Mouse (Mus musculus): ENCODE measurements around the gene Kcns1.
"Not testable (repeated sequence)": the region's sequence is repeated elsewhere in the genome, so short reads cannot be mapped to it uniquely, and the experiment has no call there.

Kcns1 gene

DNA sequence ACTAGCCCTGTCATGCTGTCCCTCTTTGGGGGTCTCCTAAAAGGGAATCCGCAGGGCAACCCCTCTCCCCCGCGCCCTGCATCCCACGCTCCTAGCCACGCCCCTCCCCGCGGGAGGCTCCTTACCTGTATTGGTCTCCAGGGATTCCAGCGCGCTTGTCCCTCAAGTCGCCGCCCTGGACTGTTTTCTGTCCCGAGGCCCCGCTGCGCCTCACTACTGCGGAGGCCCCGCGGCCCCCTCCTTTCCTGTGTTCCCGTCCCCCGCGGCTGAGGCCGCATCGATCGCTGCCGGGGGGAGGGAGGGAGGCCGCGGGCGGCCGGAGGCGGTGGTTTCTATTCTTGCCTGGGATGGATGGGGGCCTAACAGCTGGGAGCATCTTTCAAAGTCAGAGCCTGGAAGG lies at the start of gene Kcns1:
TSS of gene Kcns1 (minus strand) at position 212 of the 400 bp plus-strand sequence.
- no peak for DNase-seq

DNA sequence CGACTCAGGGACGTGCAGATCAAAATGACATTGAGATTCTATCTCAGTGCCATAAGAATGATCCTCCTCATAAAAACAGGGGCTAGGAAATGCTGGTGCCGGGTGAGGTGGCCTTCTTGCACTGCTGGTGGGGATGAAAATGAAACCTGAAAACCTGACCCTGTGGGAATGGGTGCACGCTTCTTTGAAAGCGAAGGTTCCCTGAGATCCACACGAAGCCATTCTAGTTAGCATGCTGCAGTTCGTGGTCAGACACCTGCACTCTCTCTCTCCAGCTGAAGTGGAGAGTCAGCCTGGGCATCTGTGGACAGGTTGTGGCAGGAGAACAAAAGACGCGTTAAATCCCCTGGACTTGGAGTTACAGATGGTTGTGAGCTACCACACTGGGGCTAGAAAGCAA lies 48.4 kb upstream of the Kcns1 start:
- no peak for DNase-seq

DNA sequence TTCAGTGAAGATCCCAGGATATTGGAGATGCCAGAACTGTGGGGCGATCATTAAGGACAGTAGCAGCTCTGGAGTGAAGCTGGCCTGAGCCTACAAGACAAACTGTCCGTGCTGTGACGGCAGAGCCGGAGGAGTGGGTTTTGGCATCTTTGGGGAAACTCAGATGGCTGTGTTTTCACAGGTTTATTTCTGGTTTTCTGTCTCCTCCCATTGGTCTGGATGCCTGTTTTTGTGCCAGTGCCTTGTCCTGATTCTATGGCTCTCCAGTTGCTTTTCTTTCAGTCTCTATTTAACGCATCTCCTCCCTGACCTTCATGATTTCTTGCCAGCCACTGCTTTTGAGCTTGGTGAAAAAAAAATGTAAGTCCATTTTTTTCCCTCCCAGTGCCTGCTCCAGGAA lies 41.8 kb upstream of the Kcns1 start:
- no peak for DNase-seq

DNA sequence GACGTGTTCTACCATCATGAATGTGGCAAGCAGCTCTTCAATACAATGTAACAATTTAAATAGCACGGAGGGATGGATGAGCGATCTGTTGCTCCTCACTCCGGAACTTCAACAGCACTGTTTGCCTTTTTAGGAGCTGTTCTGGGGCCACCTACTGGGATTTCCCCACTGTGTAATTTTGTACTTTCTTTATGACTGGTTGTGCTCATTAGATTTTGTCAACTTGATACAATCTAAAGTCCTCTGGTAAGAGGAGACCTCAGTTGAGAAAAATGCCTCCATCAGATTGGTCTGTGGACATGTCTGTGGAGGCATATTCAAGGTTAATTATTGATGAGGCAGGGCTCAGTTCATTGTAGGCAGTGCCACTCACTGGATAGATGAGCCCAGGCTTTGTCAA lies 40.0 kb upstream of the Kcns1 start:
- DNase-seq = no peak

DNA sequence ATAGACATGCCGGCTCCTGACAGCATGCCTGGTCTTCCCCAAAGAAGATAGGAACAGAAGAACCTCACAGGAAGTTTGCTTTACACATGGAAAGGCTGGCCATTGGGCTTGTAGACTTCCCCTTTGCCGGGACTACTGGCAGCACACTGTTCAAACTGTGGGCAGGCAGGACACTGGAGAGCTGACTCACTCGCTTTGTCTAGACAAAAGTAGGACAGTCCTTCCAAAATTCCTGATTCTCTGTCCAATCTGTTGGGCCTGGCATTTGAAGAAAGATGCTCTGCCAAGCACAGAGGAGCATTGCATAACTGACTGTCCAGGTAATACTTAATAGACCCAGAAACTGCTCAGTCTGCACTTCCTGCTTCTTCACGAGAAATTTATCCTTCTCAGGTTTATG lies 35.8 kb upstream of the Kcns1 start:
- DNase-seq = no peak

DNA sequence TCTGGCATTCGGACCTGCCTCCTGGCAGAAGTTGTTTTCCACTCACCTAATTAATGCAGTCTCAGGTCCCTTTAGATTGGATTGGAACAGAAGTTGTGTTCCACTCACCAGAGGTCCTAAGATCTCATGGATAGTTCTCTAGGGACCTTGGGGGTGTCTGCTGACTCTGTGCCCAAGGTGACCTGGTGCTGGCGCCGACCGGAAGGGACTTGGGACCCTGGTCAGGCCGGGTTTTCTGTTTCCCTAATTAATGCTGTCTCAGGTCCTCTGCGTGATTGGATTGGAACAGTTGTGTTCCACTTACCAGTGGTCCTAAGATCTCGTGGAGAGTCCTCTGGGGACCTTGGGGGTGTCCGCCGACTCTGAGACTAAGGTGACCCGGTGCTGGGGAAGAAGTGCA lies 35.1 kb upstream of the Kcns1 start:
- not testable (repeated sequence) for DNase-seq

DNA sequence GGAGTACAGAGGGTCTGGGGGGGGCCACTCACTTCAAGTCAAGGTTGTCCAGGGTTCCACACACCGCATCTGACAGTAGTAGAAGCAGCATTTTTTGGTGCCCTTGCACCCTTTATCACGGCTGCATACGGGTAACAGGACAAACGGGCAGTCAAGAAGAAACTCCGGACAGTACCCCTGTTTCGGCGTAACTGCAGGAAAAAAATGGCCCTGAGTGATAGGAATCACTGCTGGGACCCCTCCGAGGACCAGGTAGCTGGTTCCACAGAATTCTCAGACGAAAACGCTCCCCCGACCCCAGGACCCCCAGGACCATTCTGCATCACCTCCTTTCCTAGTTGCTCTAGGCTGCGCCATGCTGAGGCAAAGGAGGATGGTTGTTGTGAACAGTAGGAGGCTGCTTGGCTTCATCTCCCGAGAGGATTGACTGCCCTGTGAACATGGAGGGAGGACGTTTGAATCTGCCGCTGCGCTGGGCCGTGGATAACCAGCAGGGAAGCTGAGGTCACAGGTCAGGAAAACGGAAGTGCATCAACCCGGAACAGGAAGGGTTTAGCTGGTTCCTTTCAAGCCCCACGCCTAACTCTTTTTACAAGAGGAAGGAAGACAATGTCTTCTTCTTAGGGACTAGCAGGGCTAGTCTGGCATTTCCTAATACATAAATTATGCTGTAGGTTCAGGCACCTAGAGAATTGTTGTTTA lies 28.9 kb upstream of the Kcns1 start, which contains the start of gene Wfdc15a:
TSS of gene Wfdc15a (minus strand) at position 505 of the 702 bp plus-strand sequence.
- DNase-seq = no peak

DNA sequence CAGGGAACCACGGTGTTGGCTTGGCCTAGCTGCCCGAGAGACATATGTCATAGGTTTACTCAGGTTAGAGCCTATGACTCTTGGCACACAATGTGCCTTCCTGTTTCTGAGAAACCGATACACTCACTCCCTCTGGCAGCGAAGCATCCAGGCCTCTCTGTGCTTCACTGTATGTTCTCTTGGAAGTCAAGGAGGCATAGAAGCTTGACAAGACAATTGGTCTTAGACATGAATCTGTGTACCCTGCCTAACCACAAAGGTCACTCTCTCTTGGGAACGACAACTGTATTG lies 25.7 kb upstream of the Kcns1 start:
- no peak for DNase-seq

DNA sequence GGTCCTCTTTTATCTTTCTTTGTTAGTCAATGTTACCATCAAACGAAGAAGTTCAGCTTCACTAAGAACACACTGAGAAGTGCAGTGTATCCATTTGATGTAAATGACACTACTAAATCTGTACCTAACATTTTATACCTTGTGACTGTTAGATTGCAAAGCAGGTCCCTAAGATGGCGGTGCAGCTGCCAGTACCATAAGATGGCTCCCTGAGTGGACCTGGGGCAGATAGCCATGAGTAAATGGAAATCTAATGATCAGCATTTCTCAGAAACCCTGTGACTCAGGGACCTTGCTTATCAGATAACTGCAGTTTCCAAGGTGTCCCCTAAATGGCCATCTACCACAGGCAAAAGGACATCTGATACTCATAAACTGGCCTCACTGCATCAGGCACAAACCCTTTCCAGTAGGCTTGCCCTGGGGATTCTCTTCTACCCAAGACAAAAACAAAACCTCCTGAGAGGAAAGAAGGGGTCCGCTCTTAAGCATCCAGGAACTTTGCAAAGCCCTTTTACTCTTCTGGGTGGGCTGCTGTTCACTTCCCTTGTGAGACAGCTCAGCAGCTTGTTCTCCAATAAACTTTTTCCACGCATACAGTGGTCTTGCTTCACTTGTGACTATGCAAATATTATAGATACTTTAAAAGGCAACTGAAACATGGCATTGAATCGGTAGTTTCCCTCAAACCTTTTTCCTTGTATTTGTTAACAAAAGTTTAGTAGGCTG lies 25.2 kb upstream of the Kcns1 start:
- no peak for DNase-seq

DNA sequence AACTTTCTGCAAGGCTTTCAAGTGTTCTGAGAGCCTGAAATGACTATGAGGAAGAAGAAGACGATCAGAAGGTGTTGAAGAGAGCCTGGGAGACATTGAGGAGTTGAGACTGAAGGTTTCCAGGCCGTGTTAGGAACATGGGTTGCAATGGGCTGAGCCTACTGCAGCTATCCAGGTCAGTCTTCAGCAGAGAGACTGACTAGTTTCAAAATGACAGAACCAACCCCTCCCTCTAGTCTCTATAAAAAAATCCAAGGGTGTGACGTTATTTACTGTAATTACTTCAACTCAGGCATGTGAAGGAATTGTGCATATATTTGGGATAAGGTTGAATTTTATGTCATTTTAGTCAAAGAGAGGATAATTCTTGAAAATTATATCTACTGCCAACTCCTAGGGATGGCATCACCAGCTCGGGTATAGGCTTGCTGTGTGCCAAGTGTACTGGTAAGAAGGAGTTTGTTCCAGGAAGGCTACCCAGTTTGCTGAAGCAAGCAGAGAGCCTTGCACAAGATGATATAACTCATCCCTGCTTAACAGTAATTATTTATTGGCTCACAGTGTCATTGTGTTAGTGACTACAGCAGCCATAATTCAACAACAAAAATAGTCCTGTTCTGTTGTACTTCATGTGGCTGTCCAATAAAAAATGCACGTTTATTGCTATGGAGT lies 24.2 kb upstream of the Kcns1 start:
- DNase-seq = no peak

DNA sequence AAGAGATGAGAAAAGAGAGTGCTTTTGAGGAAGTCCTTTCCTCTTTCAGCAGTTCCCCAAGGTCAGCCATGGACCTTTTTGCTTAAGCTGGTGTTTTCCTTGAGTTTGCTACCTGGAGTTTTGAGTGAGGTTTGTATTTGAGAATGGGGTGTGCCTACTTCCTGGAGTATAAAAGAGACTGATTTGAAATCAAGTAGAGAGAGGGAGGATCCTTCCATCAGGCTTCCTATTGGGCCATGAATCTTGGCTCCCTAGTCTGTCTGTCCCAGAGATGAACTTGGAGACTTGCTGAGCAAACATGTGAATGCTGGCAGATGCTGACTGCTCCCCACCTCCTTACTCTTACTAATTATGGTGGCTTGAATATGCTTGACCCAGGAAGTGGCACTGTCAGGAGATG lies 21.4 kb upstream of the Kcns1 start:
- DNase-seq = no peak

DNA sequence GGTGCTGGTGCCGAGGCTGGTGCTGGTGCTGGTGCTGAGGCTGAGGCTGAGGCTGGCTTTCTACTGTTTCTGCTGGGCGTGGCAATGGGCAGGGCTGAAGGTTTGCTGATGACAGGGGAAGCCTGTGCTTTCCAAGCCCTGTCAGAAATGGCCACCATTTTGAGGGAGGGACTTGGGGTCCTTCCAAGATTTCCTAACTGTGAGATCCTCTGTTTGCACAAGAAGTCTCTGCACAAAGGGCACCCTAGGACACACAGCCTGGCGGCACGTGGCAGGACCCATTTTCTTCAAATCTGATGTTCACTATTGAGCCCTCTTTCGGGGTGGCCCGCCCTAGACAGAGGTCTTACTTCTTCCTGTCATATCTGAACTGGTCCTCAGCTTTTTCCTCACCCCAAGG lies 19.7 kb upstream of the Kcns1 start, which contains the start of gene Wfdc12:
TSS of gene Wfdc12 (minus strand) at position 33 of the 400 bp plus-strand sequence.
- DNase-seq = no peak

DNA sequence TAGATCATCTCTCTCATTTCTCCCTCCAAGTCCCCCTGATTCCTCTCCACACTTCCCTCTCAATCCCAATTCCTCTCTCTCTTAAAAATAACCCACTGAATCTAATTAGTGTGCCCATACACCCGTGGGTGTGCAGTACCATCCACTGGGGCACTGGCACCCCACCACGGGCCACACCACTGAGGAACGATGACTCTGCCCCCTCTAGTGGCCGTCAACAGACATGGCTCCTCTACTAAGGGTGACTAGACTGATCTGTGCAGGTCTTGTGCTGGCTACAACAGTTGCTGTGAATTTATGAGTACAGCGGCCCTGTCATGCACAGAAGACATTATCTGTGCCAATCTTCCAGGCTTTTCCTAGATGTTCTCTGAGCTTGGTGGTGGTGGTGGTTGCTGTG lies 17.8 kb upstream of the Kcns1 start:
- no peak for DNase-seq

DNA sequence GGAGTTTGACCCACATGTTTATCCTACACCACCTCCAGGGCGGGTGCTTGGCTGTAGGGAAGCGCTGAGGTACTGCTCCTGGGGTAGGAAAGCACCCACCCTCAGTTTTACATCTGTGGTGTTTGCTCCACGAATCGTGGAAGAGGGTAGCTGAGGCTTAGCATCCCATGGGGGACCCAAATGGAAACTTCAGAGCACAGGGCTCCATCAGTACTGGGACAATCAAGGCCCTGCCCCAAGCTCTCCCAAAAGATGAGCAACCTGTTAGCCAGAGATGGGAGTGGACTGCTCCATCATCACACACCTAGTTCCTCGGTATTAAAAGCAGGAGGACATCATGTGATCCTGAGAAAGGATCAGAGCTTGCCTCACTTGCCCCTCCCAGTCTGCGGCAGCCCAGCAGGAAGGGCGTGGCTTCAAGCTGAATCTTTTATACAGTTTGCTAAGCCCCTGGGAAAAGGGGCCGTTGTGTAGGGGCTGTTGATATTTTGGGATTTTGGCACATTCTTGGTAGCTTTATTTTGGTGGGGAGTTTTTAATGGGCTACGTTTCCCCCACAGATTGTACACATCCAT lies 13.3 kb upstream of the Kcns1 start:
- no peak for DNase-seq

DNA sequence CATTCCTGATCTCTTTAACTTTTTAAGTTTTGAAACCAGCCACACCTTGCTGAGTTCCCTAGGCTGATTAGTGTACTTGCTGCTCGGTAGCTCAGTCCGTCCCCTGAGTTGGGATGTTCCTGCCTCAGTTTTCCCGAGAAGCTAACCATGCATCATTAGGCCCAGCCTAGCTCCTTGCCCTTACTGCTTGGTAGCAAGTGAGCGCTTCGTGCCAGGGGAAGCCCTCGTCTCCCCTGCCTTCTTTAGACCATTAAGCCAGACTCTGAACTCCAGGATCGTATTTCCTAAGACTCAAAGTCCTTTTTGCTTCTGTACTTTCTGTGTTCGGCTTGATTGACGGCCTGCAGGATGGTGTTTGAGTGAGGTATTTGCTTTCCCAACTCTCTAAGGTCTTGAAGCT lies 12.4 kb upstream of the Kcns1 start:
- DNase-seq = no peak

DNA sequence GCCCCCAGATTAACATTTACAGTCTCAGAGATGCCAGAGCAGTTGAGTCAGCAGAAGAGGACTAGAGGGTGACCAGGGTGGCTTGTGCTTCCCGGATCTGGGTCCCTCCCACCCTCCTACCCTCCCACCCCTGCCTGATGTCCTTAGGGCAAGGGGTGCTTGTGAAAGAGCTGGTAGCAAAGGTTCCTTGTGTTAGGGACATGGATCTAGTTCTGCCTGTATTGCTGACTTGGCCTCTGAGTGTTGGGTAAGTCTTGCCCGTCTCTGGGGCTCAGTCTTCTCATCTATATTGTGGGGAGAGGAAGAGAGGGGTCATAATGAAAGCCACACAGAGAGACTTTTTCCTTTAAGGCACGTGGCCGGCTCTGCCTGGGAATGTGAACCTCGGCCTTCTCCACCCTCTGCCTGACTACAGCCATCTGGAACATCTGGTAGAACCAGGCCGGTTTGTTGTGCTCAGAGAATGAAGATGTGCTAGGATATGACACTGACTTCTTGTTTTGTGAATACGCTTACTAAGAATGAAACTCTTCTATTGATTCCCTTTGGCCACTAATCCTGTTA lies 11.9 kb upstream of the Kcns1 start, which contains the start of gene Wfdc5:
TSS of gene Wfdc5 (minus strand) at position 51 of the 564 bp plus-strand sequence.
- no peak for DNase-seq

DNA sequence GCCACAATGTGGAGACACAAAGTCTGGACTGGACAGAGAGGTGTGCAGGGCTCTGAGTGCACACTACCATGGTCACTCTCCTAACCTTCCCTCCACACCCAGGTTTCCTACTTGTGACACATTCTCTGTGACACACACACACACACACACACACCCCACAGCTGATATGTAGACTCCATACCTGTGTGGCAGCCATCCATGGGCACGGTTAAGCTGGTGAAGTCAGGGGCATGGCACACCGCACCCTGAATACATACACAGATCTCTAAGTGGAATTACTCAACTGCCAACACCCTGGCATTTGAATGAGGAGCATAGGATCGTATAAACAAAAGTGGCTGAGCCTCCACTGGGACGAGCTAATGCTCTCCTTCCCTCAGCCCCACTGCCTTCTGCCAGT lies 9.9 kb upstream of the Kcns1 start:
- DNase-seq = no peak

DNA sequence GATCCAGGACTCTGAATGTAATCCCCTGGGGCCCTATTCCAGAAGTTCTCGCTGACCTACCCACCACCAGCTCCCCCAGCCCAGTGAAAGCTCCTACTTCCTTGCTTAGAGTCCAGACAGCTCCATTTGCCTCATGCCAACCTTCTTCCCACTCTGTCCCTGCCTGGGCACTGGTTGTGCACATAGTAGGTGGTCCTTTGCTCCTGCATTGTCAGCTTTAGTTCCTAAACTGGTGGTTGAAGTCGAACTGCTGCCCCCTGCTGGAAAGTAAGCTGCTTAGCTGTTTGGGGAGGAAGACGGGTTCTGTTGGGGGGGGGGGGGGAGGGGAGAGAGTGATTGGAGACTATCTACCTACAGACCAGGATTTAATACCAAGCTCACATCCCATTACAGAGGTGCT lies 9.2 kb upstream of the Kcns1 start:
- DNase-seq = peak; percentile 32 to 35

DNA sequence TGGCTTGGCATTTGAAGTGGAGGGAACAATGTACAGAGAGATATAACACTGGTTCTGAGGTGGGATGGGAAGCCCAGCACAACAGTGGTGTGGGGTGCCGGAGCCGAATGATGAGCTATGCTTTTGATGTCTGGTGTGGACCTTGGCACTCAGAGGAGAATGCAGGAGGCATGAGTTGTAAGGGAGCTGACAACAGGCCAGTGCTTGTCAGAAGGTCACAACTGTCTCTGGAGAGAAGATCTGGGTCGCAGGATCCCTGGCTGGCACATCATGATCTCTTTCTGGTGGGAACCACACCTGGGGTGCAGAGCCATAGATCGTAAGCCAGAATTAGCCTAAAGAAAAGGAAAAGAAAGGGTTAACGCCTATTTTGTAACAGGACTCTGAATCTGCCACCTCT lies 6.9 kb upstream of the Kcns1 start:
- no peak for DNase-seq

DNA sequence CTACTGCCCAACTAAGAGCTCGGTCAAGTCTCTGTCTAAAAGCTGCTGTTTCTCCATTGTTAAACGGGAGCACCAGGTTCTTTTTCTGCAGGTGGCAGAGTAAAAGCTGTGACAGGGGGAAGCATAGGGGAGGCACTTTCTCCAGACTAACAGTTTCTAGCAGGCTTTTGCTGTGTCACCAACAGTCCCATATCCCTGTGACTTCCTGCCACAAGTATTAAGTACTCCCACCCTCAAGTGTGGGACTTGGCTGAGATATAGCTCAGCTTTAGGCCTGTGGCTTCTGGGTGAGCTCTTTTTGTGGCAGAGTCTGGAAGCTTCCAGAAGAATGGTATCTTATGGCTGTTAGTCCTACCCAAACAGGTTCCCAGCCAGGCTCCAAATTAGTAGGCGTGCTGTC lies 4.9 kb upstream of the Kcns1 start:
- no peak for DNase-seq

DNA sequence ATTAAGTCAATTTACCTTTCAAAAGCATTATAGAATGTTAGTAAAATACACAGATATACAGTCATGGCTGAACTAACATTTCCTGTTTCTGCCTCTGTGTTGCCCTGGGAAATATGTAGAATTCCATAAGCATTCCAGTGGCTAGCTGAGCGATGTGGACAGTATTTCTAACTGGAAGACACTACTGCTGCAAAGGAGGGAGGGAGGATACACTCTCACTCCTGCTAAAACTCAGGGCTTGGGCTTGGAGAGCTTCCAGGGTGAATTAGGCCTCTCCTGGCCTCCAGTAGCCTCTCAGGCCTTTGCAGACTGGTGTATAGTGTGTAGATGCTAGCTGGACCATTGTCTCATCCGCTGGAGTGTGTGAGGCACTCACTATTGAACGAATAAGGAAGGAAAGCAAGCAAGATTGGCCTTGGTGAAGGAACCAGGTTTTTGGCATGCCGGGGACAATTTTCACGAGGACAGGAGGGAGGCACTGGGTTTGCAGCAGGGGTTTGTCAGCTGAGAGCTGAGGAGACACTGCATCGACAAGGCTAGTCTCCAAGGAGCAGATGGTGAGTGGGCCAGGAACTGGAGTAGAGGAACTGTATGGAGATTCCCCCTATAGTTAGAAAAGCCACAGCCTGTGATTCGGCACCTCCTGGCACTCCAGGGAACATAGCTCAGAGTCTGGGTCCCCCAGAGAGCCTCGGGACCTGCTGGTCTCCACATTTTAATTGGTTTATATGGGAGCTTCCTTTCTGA lies 3.9 kb upstream of the Kcns1 start:
- DNase-seq = no peak

DNA sequence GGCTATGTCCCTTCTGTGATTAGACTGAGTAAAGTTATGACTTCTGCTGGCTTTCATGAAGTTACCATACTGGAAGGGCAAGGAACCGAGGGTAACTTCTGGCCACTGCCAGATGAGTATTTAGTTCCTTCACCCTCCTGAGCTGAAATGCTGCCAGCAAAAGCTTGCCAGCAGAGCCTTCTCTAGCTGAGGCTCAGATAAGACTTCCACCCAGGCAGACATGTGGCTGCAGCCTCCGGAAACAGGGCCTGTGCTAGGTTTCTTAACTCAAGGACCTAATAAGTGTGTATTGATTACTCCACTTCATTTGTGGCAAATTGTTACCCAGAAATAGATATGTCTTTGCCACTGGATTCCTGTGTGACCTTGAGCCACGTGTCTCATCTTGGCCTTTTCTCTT lies 2.5 kb upstream of the Kcns1 start:
- DNase-seq = no peak

DNA sequence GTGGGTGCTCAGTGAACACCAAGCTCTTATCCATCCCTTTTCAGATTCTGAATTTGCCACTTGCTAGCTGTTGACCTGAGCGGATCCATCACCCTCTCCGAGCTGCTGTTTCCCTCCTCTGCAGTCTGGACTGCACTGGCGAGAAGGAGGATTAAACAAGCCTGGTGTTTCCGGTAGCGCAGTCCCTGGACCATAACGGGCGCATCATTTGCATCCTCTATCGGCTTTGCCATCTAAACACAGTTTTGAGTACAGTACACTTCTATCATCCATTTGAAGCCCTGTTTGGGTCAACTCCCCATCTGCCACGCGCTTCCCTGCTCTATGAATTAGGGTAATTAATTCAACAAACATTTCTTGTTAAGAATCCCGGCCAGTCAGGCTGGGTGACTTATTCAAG lies 587 bp downstream of the Kcns1 start:
- no peak for DNase-seq

Measured in thymus, postnatal 36 days (tissue).